Mouse (Mus musculus): Measurements from ENCODE around the gene Ccl4. TPM values are rescaled to one million over a fixed set of nuclear protein-coding genes. Genes with fewer than 3 reads are reported as not detected.

Ccl4 gene
- polyA plus RNA-seq, 1 experiment from 2014 or later, result 3.5 TPM

DNA sequence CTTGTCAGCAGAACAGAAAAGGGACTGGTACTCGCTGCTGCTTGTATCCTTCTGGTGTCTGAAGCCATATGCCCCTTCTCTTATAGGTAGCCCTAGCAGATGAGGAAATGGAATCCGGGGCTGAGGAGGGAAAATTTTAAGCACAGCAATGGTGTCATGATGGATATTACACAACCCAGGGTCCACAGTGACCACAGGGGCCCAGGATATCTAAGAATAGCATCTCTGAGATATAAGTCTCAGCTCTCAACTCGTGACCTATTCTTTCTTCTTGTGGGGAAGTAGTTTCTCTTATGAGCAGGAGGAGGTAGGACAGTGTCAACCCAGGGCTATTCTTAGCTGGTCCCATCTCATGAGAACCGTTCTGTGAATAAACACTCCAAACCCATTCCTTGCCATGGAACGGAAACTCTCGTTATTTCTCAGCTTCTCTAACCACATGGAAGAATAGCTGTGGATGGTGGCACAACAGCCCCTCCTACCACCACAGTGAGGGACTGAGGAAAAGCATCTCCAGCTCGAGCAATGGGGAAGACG is 13.0 kb upstream of the Ccl4 start, which contains the start of gene Ccl3:
TSS of gene Ccl3 (minus strand) at position 51 of the 537 bp plus-strand sequence.
- Histone ChIP-seq H3K9me3 (ENCODE audit: control insufficient read depth, low read length) (no peaks in the 10 kb centered on the region), H3K4me2 (ENCODE audit: low read length) (no peak within 1 kb of the TSS), H3K4me1 (ENCODE audit: control insufficient read depth, insufficient read depth, low read length) (no peaks in the 10 kb centered on the region), H3K27ac (replicated peaks; ENCODE audit: low read depth, low read length) (no peak within 1 kb of the TSS), H3K27me3 (ENCODE audit: control insufficient read depth, insufficient read depth, low read length) (no peaks in the 10 kb centered on the region), H3K36me3 (ENCODE audit: control insufficient read depth, insufficient read depth, low read length) (no peaks in the 10 kb centered on the region), H3K9ac (replicated peaks; ENCODE audit: low read length) (no peak within 1 kb of the TSS), H3K4me3 (replicated peaks; ENCODE audit: low read depth, low read length) (no peak within 1 kb of the TSS)
- DNase-seq, result no peak
- no peak for ATAC-seq (ENCODE audit: low FRiP score, low TSS enrichment)
- 81% methylated on average over 8 of the region's 8 CpGs for WGBS

- Histone ChIP-seq H3K36me3 (ENCODE audit: control insufficient read depth, insufficient read depth, low read length) (no peaks in the 10 kb centered on the region), H3K27ac (replicated peaks; ENCODE audit: low read depth, low read length) (no peak overlapping the region)
- 94% methylated on average over 8 of the region's 8 CpGs for WGBS
These were observed 7.8 kb upstream of the Ccl4 start for GRCm38 (mm10) chr11:83654606-83655005.

DNA sequence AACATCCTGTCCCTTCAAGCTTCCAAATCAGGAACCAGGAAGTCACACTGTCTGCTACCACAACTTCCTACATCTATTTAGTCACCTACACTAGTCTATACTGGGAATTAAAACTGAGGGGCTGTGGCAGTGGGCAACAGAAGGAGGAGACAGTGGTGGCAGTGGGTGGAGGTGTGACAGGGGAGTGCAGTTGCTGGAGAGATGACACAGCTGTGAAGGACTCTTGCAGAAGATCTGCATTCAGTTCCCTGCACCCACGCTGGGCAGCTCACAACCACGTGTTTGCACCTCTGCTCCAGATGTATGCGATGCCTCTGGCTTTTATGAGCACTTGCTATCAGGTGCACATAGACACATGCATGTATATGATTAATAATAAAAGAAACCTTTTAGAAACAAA is 4.9 kb upstream of the Ccl4 start:
- Histone ChIP-seq H3K27me3 (ENCODE audit: control insufficient read depth, insufficient read depth, low read length) (no peaks in the 10 kb centered on the region), H3K4me3 (replicated peaks; ENCODE audit: low read depth, low read length) (no peak overlapping the region), H3K9me3 (ENCODE audit: control insufficient read depth, low read length) (no peaks in the 10 kb centered on the region), H3K27ac (replicated peaks; ENCODE audit: low read depth, low read length) (no peak overlapping the region), H3K4me1 (ENCODE audit: control insufficient read depth, insufficient read depth, low read length) (no peaks in the 10 kb centered on the region), H3K4me2 (ENCODE audit: low read length) (no peak overlapping the region), H3K36me3 (ENCODE audit: control insufficient read depth, insufficient read depth, low read length) (no peaks in the 10 kb centered on the region), H3K9ac (replicated peaks; ENCODE audit: low read length) (no peak overlapping the region)
- ATAC-seq (ENCODE audit: low FRiP score, low TSS enrichment) (no peak), DNase-seq (no peak)
- WGBS, result 91% methylated on average over 3 of the region's 3 CpGs

More at GRCm38 (mm10) chr11:83654606-83655005, 7.8 kb upstream of the Ccl4 start:
- H3K4me1 ChIP-seq (ENCODE audit: control insufficient read depth, insufficient read depth, low read length), result no peaks in the 10 kb centered on the region
- H3K4me3 ChIP-seq (replicated peaks; ENCODE audit: low read depth, low read length), result no peak overlapping the region
- H3K9me3 ChIP-seq (ENCODE audit: control insufficient read depth, low read length), result no peaks in the 10 kb centered on the region
- no peak overlapping the region for H3K9ac ChIP-seq (replicated peaks; ENCODE audit: low read length)
- H3K27me3 ChIP-seq (ENCODE audit: control insufficient read depth, insufficient read depth, low read length), result no peaks in the 10 kb centered on the region
- DNase-seq (no peak), ATAC-seq (ENCODE audit: low FRiP score, low TSS enrichment) (no peak)
- H3K4me2 ChIP-seq (ENCODE audit: low read length), result no peak overlapping the region

DNA sequence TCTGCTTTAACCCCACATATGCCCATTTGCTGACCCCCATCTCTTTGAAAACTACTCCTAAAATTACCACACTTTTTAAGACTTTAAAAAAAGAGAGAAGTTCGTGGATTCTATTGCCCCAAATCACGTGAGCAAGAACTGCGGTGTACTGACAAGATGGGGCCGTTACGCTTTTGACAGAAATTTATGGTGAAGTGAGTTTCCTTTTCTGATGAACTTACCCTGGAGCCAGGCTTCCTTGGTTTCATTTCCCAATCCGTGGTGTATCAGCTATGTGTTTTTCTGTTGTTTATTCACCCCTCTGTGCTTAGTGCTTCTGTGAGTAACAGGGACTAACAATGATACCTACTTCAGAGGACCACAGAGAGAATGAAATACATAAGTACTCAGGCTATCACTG is 3.6 kb upstream of the Ccl4 start:
- Histone ChIP-seq H3K9ac (replicated peaks; ENCODE audit: low read length) (no peak overlapping the region), H3K4me2 (ENCODE audit: low read length) (no peak overlapping the region), H3K4me1 (ENCODE audit: control insufficient read depth, insufficient read depth, low read length) (no peaks in the 10 kb centered on the region), H3K27ac (replicated peaks; ENCODE audit: low read depth, low read length) (no peak overlapping the region), H3K36me3 (ENCODE audit: control insufficient read depth, insufficient read depth, low read length) (no peaks in the 10 kb centered on the region), H3K4me3 (replicated peaks; ENCODE audit: low read depth, low read length) (no peak overlapping the region), H3K9me3 (ENCODE audit: control insufficient read depth, low read length) (no peaks in the 10 kb centered on the region), H3K27me3 (ENCODE audit: control insufficient read depth, insufficient read depth, low read length) (no peaks in the 10 kb centered on the region)
- DNase-seq (no peak), ATAC-seq (ENCODE audit: low FRiP score, low TSS enrichment) (no peak)
- 85% methylated on average over 6 of the region's 6 CpGs for WGBS

GRCm38 (mm10) chr11:83663532-83663931 is 1.1 kb downstream of the Ccl4 start:
- DNase-seq, result no peak
- H3K4me3 ChIP-seq (replicated peaks; ENCODE audit: low read depth, low read length), result no peak overlapping the region
- H3K27me3 ChIP-seq (ENCODE audit: control insufficient read depth, insufficient read depth, low read length), result no peaks in the 10 kb centered on the region
- no peaks in the 10 kb centered on the region for H3K9me3 ChIP-seq (ENCODE audit: control insufficient read depth, low read length)
- no peaks in the 10 kb centered on the region for H3K4me1 ChIP-seq (ENCODE audit: control insufficient read depth, insufficient read depth, low read length)
- no peak for ATAC-seq (ENCODE audit: low FRiP score, low TSS enrichment)
- WGBS, result 91% methylated on average over 5 of the region's 5 CpGs
- no peaks in the 10 kb centered on the region for H3K36me3 ChIP-seq (ENCODE audit: control insufficient read depth, insufficient read depth, low read length)
- H3K27ac ChIP-seq (replicated peaks; ENCODE audit: low read depth, low read length), result no peak overlapping the region
- H3K9ac ChIP-seq (replicated peaks; ENCODE audit: low read length), result no peak overlapping the region
- H3K4me2 ChIP-seq (ENCODE audit: low read length), result no peak overlapping the region

DNA sequence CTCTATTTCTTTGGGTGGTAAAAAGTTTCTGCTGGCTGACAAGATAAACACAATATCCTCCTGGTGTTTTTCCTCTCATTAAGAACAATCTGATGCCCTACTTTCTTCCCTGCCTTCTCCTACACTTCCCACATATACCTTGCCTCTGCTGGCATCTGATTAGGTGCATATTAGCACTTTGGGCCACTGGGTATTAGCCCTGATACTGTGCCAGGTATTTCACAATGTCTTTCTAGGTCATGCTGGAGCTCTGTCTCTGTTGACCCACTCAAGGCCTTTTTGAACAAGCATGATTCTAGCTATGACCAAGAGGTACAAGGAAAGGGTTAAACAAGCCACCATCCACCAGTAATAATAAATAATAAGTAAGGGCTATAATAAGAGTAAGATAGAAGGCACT is 9.4 kb downstream of the Ccl4 start:
- ATAC-seq (ENCODE audit: low FRiP score, low TSS enrichment), result no peak
- no peaks in the 10 kb centered on the region for H3K9me3 ChIP-seq (ENCODE audit: control insufficient read depth, low read length)
- H3K36me3 ChIP-seq (ENCODE audit: control insufficient read depth, insufficient read depth, low read length), result no peaks in the 10 kb centered on the region
- H3K27ac ChIP-seq (replicated peaks; ENCODE audit: low read depth, low read length), result no peak overlapping the region
- H3K4me2 ChIP-seq (ENCODE audit: low read length), result no peak overlapping the region
- H3K9ac ChIP-seq (replicated peaks; ENCODE audit: low read length), result no peak overlapping the region
- H3K4me1 ChIP-seq (ENCODE audit: control insufficient read depth, insufficient read depth, low read length), result no peaks in the 10 kb centered on the region
- DNase-seq, result no peak
- no peak overlapping the region for H3K4me3 ChIP-seq (replicated peaks; ENCODE audit: low read depth, low read length)
- H3K27me3 ChIP-seq (ENCODE audit: control insufficient read depth, insufficient read depth, low read length), result no peaks in the 10 kb centered on the region

DNA sequence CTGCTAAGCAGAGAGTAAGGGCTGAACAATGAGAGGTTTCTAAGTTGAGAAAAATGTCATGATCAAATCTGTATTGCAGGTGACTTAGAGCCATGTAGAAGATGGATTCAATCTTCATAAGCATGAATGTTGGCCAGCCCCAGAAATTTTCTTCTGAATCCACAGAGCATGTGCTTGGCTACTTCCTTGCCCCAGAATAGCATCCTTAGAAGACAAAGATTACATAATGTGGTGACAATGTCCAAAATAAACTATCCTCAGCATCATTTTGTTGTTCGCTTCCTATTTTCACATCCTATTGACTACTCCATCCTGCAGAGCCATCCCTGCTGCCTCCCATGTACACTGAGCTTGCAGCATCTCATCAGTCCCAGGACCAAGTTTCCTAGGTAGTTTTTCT is 13.3 kb downstream of the Ccl4 start:
- H3K4me2 ChIP-seq (ENCODE audit: low read length), result no peak overlapping the region
- ATAC-seq (ENCODE audit: low FRiP score, low TSS enrichment) (no peak), DNase-seq (no peak)
- no peak overlapping the region for H3K27ac ChIP-seq (replicated peaks; ENCODE audit: low read depth, low read length)
- no peak overlapping the region for H3K4me3 ChIP-seq (replicated peaks; ENCODE audit: low read depth, low read length)
- H3K27me3 ChIP-seq (ENCODE audit: control insufficient read depth, insufficient read depth, low read length), result no peaks in the 10 kb centered on the region
- no peaks in the 10 kb centered on the region for H3K9me3 ChIP-seq (ENCODE audit: control insufficient read depth, low read length)
- no peak overlapping the region for H3K9ac ChIP-seq (replicated peaks; ENCODE audit: low read length)
- no peaks in the 10 kb centered on the region for H3K4me1 ChIP-seq (ENCODE audit: control insufficient read depth, insufficient read depth, low read length)
- no peaks in the 10 kb centered on the region for H3K36me3 ChIP-seq (ENCODE audit: control insufficient read depth, insufficient read depth, low read length)
- 94% methylated on average over 1 of the region's 1 CpGs for WGBS

DNA sequence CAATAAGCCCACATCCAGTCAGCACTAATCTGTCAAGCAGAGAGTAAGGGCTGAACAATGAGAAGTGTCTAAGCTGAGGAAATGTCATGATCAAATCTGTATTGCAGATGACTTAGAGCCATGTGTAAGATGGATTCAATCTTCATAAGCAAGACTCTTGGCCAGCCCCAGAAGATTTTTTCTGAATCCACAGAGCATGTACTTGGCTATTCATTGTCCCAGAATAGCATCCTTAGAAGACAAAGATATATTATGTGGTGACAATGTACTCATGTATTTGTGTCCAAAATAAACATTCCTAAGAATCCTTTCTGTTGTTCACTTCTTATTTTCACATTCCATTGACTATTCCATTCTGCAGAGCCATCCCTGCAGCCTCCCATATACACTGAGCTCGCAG is 27.5 kb downstream of the Ccl4 start:
- DNase-seq (no peak), ATAC-seq (ENCODE audit: low FRiP score, low TSS enrichment) (no peak)
- Histone ChIP-seq H3K9me3 (ENCODE audit: control insufficient read depth, low read length) (no peaks in the 10 kb centered on the region), H3K4me3 (replicated peaks; ENCODE audit: low read depth, low read length) (no peak overlapping the region), H3K36me3 (ENCODE audit: control insufficient read depth, insufficient read depth, low read length) (no peaks in the 10 kb centered on the region), H3K4me2 (ENCODE audit: low read length) (no peak overlapping the region), H3K4me1 (ENCODE audit: control insufficient read depth, insufficient read depth, low read length) (no peaks in the 10 kb centered on the region), H3K27me3 (ENCODE audit: control insufficient read depth, insufficient read depth, low read length) (no peaks in the 10 kb centered on the region), H3K9ac (replicated peaks; ENCODE audit: low read length) (no peak overlapping the region), H3K27ac (replicated peaks; ENCODE audit: low read depth, low read length) (no peak overlapping the region)
- 86% methylated on average over 1 of the region's 1 CpGs for WGBS

GRCm38 (mm10) chr11:83692008-83692407 is 29.6 kb downstream of the Ccl4 start:
- no peak for DNase-seq
- H3K27ac ChIP-seq (replicated peaks; ENCODE audit: low read depth, low read length), result no peak overlapping the region
- no peaks in the 10 kb centered on the region for H3K4me1 ChIP-seq (ENCODE audit: control insufficient read depth, insufficient read depth, low read length)
- no peaks in the 10 kb centered on the region for H3K27me3 ChIP-seq (ENCODE audit: control insufficient read depth, insufficient read depth, low read length)
- H3K4me3 ChIP-seq (replicated peaks; ENCODE audit: low read depth, low read length), result no peak overlapping the region
- no peaks in the 10 kb centered on the region for H3K36me3 ChIP-seq (ENCODE audit: control insufficient read depth, insufficient read depth, low read length)
- no peak for ATAC-seq (ENCODE audit: low FRiP score, low TSS enrichment)
- H3K4me2 ChIP-seq (ENCODE audit: low read length), result no peak overlapping the region
- WGBS, result 68% methylated on average over 1 of the region's 1 CpGs
- H3K9me3 ChIP-seq (ENCODE audit: control insufficient read depth, low read length), result no peaks in the 10 kb centered on the region
- no peak overlapping the region for H3K9ac ChIP-seq (replicated peaks; ENCODE audit: low read length)
